Mouse (Mus musculus): ENCODE results near the gene Nedd9.
"Not testable (repeated sequence)": the region's sequence is repeated elsewhere in the genome, so short reads cannot be mapped to it uniquely, and the experiment has no call there.

Gene Nedd9

DNA sequence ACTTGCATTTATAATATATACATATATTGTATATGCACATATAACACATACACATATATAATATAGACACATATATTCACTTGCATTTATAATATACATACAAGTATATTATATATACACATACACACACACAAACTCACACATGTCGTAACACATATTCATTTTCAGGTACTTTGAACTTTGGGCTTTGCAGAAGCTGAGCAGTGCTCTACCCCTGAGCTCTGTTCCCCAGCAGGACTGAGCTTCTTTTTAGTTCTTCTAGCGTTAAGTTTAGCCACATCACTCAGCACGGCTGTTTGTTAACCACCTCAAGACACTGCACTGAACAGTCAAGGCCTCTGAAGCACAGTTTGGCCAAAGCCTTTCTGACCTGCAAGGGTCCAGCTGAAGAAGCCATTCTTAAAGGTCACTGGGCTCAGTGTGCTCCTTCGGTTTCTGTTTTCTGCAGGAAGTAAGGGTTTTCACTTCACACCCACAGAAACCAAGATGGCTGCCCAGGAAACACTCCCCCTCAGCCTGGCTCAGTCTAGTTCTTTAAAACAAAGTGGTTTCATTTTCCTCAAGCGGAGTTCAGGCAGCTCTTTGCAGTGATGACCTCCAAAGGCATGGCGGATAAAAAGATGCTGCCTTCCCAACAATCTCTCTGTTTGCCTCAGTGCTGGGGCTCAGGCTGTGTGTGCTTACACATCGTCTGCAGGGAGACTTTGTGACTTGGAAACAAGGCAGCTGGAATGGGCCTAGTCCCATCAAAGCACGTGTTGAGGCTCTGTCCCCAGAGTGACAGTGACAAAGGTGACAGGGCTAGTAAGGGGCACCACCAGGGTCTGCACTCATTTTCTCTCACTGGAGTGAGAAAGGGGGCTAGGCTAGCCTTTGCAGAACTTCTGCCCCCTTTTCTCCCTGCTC lies 114.4 kb downstream of the Nedd9 start:
- no peak for DNase-seq (ENCODE audit: low spot score in 2 of 2)

DNA sequence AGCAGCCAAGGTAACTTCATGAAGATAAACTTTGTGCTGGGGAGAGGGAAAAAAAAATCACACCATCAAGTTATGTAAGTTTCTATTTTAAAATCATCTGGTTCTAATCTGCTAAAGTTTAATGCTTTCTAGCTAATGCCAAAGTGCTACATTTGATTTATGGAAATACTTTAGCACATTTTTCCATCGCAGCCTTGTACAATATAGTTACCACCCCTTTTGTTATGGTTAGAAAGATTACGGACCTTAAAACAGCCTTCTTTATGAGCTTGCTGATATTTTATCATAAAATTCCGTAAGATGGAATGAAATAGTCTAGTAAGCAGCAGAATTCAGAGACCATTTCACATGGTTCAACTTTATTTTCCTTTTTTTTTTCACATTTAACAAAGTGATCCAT lies 115.6 kb downstream of the Nedd9 start:
- DNase-seq (ENCODE audit: low spot score in 2 of 2), result no peak

DNA sequence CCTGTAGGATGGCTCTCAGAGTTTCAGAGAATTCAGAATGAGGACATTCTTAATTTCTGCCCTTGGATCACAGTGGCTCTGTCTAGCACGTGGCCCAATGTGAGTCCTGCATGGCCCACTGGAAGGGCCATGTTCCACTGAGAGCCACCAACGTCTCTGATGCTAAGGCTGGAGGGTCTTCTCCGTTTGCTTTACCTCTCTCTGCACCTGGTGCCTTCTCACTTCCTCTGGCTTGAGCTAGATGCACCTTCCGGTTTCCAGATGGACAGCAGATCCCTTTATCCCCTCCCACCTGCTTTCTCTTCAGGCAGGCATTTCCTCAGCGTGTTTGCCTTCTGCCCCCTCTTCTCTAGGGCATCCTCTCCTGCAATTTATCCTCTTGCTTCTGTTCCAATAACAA lies 118.5 kb downstream of the Nedd9 start:
- DNase-seq (ENCODE audit: low spot score in 2 of 2), result no peak

DNA sequence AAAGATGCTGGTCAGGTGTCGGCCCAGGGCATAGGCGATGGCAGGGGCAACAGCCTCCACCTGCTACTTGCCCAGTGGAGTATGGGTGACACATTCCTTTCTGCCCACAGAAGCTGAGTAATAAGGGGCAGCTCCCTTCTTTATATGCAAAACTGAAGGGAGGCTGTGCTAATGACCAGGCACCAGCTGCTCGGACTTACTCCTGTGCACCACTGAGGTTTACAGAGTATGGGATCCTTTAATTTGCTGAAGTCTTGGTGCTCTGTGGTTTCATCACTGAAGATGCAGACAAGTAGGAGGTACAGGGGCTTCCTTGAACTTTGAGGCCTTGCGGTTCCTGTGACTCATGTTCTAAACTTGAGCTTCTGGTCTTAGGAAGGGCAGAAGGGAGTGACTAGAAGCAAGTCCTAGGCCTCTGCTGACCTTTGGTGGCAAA lies 120.0 kb downstream of the Nedd9 start:
- DNase-seq (ENCODE audit: low spot score in 2 of 2), result no peak

DNA sequence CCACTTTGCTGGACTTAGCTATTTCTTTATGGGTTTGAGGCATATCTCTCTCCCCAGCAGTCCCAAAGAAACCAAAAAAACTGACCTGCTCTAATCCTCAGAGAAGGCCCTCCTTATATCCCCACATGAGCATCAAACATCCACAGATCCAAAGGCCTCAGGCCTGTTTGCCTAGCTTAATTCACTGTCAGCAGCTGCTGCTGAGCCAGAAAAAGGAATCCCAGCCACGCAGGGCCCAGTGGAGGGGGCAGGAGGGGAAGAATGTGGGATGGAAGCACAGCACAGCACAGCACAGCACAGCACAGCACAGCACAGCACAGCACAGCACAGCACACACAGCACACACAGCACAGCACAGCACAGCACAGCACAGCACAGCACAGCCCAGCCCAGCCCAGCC lies 120.6 kb downstream of the Nedd9 start:
- DNase-seq (ENCODE audit: low spot score in 2 of 2), result not testable (repeated sequence)

DNA sequence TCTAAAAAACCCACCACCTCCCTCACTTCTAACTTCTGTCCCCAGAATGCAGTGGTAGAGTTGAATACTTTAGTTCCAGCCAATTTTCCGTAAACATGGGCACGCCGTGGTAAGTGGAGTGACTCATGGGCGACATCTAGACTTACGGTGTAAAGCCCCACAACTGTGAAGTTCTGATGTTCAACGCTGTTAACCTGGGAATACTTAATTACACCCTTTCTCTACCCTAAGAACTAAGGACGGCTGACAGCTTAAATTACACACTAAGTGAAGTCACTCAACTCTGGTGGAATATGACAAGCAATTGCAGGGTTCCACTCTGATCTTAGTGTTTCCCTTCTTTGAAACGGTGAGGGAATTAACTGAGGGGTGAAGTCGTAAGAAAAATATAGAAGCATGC lies 122.9 kb downstream of the Nedd9 start:
- no peak for DNase-seq (ENCODE audit: low spot score in 2 of 2)

DNA sequence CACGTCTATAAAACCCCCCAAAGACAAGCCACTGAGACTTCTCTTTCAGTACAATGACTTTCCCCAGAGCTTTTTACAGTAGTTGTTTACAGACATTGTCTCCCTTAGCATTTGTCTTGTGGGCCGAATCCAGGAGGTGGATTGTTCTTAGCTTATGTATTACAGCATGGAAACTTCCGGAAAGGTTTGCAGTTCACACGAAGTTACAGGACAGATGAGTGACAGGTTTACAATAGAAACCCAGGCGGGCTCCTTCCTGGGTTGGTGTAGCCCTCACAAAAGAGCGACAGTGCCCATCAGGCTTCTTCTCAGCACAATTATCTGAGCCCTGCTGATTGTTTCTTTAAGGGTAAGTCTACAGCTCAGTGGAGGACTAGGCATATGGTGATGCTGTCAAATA lies 124.3 kb downstream of the Nedd9 start:
- no peak for DNase-seq (ENCODE audit: low spot score in 2 of 2)

DNA sequence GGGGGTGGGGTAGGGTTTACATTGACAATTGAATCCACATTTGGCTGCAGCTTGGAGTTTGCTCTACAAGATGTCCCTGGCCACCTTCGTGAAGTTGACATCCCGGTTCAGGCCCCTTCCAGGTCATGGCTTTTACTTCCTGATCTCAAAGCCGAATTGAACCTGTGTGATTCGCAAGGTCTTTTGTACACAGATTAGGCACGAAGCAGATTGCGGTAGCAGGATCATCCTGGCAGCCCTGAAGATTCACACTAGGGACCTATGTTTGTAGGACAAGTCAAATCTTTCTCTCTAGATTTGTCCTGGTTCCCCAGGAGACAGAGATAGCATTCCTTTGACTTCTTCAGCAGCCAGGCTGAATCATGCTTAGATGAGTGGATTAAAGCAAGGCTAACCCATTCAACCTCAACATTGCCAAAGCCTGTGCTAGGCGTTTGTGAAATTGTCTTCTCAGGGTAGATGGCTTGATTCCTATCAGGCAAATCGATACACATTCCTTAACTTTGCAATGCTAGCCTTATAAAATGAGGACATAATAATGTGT lies 126.8 kb downstream of the Nedd9 start:
- DNase-seq (ENCODE audit: low spot score in 2 of 2), result no peak

DNA sequence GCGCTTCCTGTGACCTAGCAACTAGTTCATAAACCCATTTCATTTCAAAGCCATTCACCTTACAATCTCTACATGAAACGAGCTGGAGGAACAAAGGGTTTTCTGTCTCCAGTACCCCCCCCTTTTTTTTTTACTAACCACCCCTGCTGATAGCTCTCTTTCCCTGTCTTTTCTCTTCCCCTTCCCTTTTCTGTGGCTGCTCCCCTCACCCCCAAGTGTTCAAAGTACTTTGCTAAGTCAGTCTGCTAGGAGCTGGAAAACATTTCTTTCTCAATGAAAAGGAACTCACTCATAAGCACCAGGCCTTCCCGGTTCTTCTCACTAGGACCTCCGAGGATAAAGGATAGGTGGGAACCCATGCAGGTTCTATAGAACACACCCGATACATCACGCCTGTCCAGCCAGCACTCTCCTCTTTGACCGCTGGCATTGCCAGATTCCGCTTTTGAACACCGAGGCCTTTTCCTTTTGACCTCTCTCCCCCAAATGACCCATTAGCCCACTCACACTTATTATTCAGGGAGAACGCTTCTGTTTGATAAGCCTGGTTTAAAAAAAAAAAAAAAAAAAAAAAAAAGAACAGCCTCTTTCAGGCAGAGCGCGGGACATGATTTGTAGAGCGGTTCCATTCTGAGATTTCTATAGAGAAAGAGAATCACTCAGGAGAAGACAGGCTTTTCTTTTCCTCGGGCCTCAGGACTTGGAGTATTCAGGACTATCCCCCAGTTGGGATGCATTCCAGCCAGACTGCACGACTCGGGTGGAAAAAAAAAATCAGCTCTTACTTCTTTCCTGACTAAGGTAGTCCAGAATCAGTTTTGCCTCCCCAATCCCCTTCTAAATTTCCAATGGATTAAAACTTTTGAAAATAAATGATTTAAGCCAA lies 127.6 kb downstream of the Nedd9 start:
- DNase-seq (ENCODE audit: low spot score in 2 of 2), result no peak

DNA sequence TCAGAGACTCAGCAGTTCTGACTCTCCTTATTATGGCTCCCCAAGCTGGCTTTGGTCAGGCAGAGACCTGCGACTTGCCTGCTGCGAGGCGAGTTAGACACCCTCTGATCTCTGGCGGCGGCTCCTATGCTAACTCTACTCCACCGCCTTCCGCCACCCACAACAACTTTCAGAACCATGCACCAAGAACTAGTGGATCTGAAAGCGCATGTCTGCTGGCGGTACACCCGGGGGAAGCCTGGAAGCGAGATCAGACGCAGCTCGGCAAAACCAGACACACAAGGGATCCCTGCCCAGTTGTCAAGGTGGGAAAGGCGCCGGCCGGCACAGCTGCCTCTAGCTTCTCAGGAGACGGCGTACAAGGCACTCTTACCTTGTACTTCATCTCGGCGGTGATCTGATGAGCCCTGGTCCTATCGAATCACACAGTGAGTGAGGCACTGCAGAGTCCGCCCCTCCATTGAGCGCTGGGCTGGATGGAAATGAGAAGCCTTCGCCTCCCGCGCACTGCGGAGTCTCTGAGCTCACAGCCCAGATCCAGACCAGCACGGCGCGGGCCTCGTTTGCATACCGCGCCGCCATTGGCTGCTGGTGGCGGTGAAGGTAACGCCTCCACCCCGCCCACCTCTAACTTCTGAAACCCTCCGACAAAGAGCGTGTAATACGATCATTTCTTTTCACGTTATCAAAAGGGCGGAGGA lies 128.5 kb downstream of the Nedd9 start:
- DNase-seq (ENCODE audit: low spot score in 2 of 2), result peak; percentile 83 to 93

DNA sequence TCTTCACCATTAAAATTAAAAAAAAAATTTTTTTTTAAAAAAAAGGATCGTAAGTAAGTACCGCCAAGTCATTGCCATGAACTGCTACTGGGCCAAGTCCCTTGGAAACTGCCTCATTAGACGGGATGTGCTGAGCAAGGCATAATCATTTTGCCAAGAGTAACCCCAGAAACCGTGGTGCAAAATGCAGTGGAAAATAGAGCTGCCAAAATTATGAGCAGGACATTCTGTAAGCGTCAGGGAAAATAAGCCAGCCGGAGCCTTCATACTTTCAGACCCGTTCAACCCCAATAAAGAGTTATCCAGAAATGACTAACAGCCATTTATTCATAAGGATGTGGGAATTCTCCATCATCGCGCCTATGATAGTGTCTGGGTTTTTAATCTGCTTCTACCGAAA lies 129.2 kb downstream of the Nedd9 start:
- no peak for DNase-seq (ENCODE audit: low spot score in 2 of 2)

DNA sequence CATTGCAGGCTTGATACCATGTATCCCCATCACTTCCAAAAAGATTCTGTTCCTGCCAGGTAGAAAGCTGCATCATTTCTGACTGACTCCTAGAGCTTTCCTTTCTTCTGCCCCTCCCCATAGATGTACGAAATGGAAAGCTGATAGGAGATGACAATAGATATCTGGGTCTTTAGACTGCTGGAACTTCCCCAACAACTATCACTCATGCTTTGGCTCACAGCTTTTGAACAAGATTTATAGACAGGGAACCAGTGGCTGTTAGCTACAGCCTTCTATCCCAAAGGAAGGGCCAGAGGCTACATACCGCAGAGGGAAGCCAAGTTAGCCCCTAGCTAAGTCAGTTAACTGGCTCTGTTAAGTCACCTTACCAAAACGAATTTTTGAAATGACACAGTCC lies 129.6 kb downstream of the Nedd9 start:
- no peak for DNase-seq (ENCODE audit: low spot score in 2 of 2)

DNA sequence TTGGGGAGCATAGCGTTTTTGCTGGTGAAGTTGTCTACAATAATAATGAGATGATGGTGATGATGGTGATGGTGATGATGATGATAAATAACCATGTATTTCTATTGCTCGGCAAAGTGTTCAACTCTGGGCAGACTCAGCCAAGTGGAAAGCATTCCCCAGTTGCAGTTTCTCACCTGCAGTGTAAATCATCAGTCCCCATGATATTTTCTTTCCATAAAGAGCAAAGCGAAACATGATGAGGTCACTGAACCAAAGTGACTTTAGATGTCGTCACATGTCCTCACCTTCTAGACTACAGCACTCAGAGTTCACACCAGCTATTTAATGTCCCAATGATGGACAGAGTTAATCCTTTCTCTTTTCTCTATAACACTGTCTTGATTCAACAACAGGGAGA lies 130.0 kb downstream of the Nedd9 start:
- no peak for DNase-seq (ENCODE audit: low spot score in 2 of 2)

DNA sequence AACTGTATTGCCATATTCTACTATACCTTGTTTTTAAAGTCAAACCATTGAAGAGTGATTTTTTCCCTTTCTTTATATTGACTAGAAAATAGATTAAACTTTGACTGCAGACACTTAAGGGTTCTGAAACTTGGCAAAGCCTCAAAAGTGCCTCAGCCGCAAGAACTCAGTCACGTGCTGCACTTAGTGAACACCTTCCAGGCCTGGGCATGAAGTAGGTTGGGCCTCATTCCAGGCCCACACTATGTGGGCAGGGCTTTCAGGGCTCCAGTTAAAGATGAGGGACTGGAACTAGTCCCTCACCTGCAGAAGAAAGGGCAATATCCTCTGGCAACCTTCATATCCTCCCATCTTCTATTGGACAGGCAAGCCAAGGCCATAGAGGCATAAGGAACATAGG lies 131.6 kb downstream of the Nedd9 start:
- no peak for DNase-seq (ENCODE audit: low spot score in 2 of 2)

DNA sequence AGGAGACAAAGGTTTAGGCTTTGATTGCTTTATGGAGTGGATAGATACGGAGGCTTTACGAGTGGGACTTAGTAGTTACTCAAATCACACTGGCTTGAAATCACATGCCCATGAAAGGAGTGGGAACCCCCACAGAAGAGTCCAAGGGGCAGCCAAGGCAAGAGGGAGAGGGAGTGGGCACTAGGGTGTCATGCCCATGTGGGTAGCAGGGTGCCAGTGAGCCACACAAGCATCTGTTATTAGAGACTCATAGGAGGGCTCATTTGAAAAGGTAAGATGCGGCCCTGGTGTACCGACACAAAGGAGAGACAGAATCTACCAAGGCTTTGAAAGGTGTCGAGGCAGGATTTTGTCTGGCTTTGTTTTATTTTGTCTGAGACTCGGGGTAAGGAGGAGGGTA lies 132.6 kb downstream of the Nedd9 start:
- DNase-seq (ENCODE audit: low spot score in 2 of 2), result no peak

DNA sequence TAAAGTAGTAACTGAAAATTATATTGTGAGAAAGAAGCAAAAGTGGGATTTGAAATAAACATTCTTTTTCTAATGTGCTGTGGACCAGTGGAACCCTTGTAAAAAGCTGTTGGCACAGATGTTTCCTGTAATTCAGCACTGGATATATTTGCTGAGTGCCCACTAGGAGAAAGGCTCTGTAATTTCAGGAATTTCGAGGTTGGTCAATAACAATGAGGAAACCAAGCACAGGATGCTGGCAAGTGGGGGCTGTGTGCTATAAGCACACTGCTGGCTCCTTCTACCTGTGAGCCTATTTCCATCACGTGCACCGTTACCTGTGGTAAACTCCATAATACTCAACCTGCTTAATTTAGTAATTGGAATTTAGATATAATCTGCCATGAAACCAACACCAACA lies 133.5 kb downstream of the Nedd9 start:
- no peak for DNase-seq (ENCODE audit: low spot score in 2 of 2)

DNA sequence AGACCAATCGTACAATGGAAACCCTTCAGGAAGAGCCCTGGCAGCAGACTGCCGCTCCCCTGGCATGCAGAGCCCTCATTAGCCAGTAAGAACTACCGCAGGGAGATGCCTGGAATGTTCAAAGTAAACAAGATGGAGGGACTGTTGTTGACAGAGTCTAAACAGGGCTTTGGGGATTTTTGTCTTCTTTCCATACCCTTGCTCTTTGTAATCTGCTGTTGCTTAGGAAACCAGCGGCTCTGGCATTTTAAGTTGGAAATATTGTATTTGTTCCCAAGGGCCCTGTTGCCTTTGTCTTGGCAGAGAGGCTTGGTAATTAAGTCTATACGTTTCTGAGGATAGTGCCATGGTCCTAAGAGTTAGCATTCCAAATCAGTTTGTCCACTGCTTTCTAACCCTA lies 134.8 kb downstream of the Nedd9 start:
- no peak for DNase-seq (ENCODE audit: low spot score in 2 of 2)

DNA sequence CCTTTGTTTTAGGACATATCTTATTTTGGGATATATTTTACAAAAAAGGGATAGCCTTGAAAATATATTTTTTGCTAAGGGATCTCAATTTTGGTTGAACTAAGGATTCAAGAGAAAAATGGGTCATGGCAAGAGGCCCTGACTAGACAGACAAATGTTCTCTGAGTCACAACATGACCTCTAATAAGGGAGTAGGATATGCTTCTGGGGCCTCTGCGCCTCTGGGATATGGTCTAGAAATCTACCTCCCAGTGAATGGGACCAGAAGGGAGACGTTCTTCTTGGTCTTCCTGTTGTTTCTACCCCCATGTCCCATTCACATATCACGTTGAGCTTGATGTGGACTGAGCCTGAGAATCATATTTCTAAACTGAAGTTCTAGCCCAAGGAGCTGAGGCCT lies 136.6 kb downstream of the Nedd9 start:
- DNase-seq (ENCODE audit: low spot score in 2 of 2), result no peak

DNA sequence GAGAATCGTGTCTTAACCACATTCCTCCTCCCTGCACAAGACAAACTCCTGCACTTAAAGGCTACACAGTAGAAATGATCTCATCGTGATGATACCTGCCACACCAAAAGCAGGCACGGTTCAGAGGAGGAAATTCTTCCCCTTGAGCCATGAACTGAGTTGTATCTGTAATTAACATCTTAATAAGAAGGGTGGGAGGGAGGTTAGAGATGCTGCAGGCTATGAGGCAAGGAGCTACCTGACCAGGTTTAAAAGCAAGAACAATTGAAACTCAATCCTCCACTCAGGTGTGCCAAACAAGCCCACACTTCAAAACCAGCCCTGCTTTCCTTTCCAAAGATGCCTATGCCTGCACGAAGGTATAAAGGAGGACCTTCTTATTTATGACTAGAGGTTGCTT lies 137.4 kb downstream of the Nedd9 start:
- DNase-seq (ENCODE audit: low spot score in 2 of 2), result no peak

DNA sequence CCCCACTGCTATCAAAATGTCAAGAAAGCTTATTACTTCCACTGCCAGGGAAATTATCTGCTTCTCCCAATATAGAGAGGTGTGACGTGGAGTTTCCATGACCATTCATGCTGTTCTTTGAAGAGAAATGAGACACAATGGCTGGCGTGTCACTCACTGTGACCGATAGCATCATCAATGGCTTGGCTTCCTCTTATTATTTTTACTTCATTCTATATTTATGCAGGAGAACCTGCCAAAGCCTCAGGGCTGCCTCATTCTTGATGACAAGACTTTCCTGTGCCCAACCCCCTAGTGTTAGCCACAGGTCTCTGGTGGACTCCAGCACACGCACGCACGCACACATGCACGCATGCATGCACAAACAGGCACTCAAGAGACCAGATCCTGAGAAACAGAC lies 141.4 kb downstream of the Nedd9 start:
- no peak for DNase-seq (ENCODE audit: low spot score in 2 of 2)

DNA sequence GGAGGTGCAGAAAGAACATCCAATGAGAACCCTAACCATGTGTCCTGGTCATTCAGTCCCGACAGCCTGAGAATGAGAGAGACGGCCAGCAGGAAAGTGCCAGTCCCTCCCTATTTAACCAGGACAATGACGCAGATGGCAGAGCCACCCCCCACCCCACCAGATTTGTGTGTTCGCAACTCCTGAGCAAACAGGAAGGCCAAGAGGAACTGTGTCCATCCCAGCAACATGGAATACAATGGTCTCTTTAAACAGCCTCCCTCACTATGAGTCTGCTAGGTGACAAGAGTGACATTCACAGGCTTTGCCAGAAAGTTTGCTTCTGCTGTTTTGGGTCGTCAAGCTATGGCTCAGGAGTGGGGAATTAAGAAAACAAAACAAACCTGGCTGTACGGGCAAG lies 141.9 kb downstream of the Nedd9 start:
- no peak for DNase-seq (ENCODE audit: low spot score in 2 of 2)

DNA sequence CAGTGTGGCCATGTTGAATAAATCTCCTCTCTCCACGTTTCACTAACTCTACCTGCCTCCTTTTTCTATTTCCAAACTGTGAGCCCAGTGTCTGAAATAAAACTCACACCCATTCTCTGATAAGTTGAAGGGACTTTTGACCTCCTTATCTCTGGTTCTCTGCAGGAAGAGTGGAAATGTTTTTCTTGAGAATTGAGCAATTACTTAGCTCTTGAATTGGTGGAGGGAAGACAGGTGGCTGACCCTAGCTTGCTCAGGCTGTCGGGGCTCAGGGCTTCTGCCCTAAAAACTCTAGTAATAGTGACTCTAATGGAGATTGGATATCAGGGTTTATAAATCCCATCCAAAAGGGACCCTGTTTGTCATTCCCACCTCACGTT lies 143.3 kb downstream of the Nedd9 start:
- no peak for DNase-seq (ENCODE audit: low spot score in 2 of 2)

Data from frontal cortex, postnatal 10 days (tissue).